Mouse (Mus musculus): ENCODE measurements around the gene Gm3417.

GRCm38 (mm10) chr17:14960520-14960919 is 18.1 kb downstream of the Gm3417 start:
- no peak for TF ChIP-seq CTCF (IDR thresholded peaks at IDR 0.05; ENCODE audit: control insufficient read depth, insufficient read depth, insufficient replicate concordance, low read depth, low read length)
- TF ChIP-seq POLR2A (IDR thresholded peaks at IDR 0.05; ENCODE audit: control insufficient read depth, low read depth, low read length): 0 out of 2 replicates have a peak, but pooled peaks have one; percentile 10

Data from testis, adult 2 months (tissue).